Mouse (Mus musculus) intestine, embryonic 16.5 days (tissue): ENCODE measurements around the gene Gnat2. TPM values are rescaled to one million over a fixed set of nuclear protein-coding genes. Genes with fewer than 3 reads are reported as not detected.
A peak's percentile ranks its signal among the peaks of the same experiment; 100 is the strongest.

Source experiments
- ATAC-seq: fragments of 200-750 bp; cut with Nextera tagmentation; 2 replicates; pipeline ENCODE4 v1.8.0; 2017; ENCODE audit warnings: moderate TSS enrichment, moderate library complexity
- H3K27ac ChIP-seq: fragments of 300-500 bp; sonication (generic); 2 replicates; pipeline ENCODE4 v1.5.1; 2014; ENCODE audit warnings: mild to moderate bottlenecking, low read length
- H3K27me3 ChIP-seq: fragments of 300-500 bp; sonication (generic); replicated peaks from 2 replicates; pipeline ENCODE4 v1.6.1; 2014; ENCODE audit warnings: low read length, control low read depth, mixed read lengths; ENCODE audit not compliant: control insufficient read depth, insufficient read depth
- H3K36me3 ChIP-seq: fragments of 300-500 bp; sonication (generic); 2 replicates; pipeline ENCODE4 v1.6.1; 2014; ENCODE audit warnings: low read length, control low read depth; ENCODE audit not compliant: control insufficient read depth, insufficient read depth
- H3K4me1 ChIP-seq: fragments of 300-500 bp; sonication (generic); 2 replicates; pipeline ENCODE4 v1.6.1; 2014; ENCODE audit warnings: low read length, control low read depth, mixed read lengths; ENCODE audit not compliant: control insufficient read depth, insufficient read depth
- H3K4me2 ChIP-seq: fragments of 300-500 bp; sonication (generic); 2 replicates; pipeline ENCODE4 v1.6.1; 2014; ENCODE audit warnings: low read depth, low read length, control low read depth
- H3K4me3 ChIP-seq: fragments of 300-500 bp; sonication (generic); 2 replicates; pipeline ENCODE4 v1.5.1; 2014; ENCODE audit warnings: mild to moderate bottlenecking, low read length
- H3K9ac ChIP-seq: fragments of 300-500 bp; sonication (generic); 2 replicates; pipeline ENCODE4 v1.6.1; 2014; ENCODE audit warnings: low read depth, low read length
- H3K9me3 ChIP-seq: fragments of 300-500 bp; sonication (generic); 2 replicates; pipeline ENCODE4 v1.6.1; 2016; ENCODE audit warnings: low read length, control low read depth; ENCODE audit not compliant: control insufficient read depth
- WGBS: fragments of 180-500 bp; shearing (Covaris S2); extraction: QIAGEN DNeasy Blood & Tissue Kit; methylation state at CpG from one replicate; pipeline ENCODE4 v1.1.7; 2014; 5-methylcytosine and 5-hydroxymethylcytosine counted together
- polyA plus RNA-seq: library from polyadenylated mRNA; unstranded; fragments of >200 nt; fragmentation: Nextera tagmentation; extraction: Ambion mirVana; gene quantifications from 2 replicates; pipeline ENCODE4 v1.2.1, GENCODE M21; 2015

Gene Gnat2
- polyA plus RNA-seq, 1 experiment from 2014 or later, result 1.9 TPM

- WGBS, result 74% methylated on average over 4 of the region's 4 CpGs
- ATAC-seq, result no peak
- Histone ChIP-seq H3K27me3 (no peaks in the 10 kb centered on the region), H3K4me1 (peaks cover 8% of the 10 kb centered on the region), H3K4me2 (no peak overlapping the region), H3K9ac (no peak overlapping the region), H3K9me3 (no peaks in the 10 kb centered on the region), H3K4me3 (no peak overlapping the region), H3K36me3 (0 out of 2 replicates have a peak, but pooled peaks cover 2% of the 10 kb centered on the region), H3K27ac (no peak overlapping the region)
Measured at GRCm38 (mm10) chr3:108140786-108141185, 48.2 kb downstream of the Gnat2 start.

GRCm38 (mm10) chr3:108145534-108146445 is 53.2 kb downstream of the Gnat2 start, which contains the start of gene Gnai3:
Gnai3 (minus strand) TSS chr3:108146146.
- ATAC-seq, result peak; percentile 96
- Histone ChIP-seq H3K9ac (peak within 1 kb of the TSS; percentile 99), H3K4me2 (peak within 1 kb of the TSS; percentile 88), H3K27ac (peak within 1 kb of the TSS; percentile 90), H3K27me3 (no peaks in the 10 kb centered on the region), H3K4me1 (peaks cover 7% of the 10 kb centered on the region), H3K36me3 (no peaks in the 10 kb centered on the region), H3K4me3 (peak within 1 kb of the TSS; percentile 99), H3K9me3 (no peaks in the 10 kb centered on the region)
- WGBS, result under 1% methylated on average over 63 of the region's 63 CpGs

- H3K27me3 ChIP-seq, result no peaks in the 10 kb centered on the region
- peak overlapping the region; percentile 59; the same call in 1 of the 2 replicates for H3K27ac ChIP-seq
- peak overlapping the region; percentile 88 for H3K4me2 ChIP-seq
- H3K4me3 ChIP-seq, result peak overlapping the region; percentile 99
- H3K9ac ChIP-seq, result peak overlapping the region; percentile 99
- no peaks in the 10 kb centered on the region for H3K36me3 ChIP-seq
- no peak for ATAC-seq
- 51% methylated on average over 5 of the region's 5 CpGs for WGBS
- peaks cover 7% of the 10 kb centered on the region for H3K4me1 ChIP-seq
- H3K9me3 ChIP-seq, result no peaks in the 10 kb centered on the region
Measured at GRCm38 (mm10) chr3:108146671-108147070, 54.1 kb downstream of the Gnat2 start.

- no peak overlapping the region for H3K4me2 ChIP-seq
- H3K9ac ChIP-seq, result no peak overlapping the region
- ATAC-seq, result peak; percentile 55
Measured at GRCm38 (mm10) chr3:108147386-108148235, 55.0 kb downstream of the Gnat2 start.

More at GRCm38 (mm10) chr3:108147386-108148235, 55.0 kb downstream of the Gnat2 start:
- peaks cover 7% of the 10 kb centered on the region for H3K4me1 ChIP-seq
- no peaks in the 10 kb centered on the region for H3K27me3 ChIP-seq
- H3K4me3 ChIP-seq, result no peak overlapping the region
- no peak overlapping the region for H3K27ac ChIP-seq
- whole genome bisulfite sequencing, result 66% methylated on average over 11 of the region's 11 CpGs
- no peaks in the 10 kb centered on the region for H3K36me3 ChIP-seq
- no peaks in the 10 kb centered on the region for H3K9me3 ChIP-seq

Other genes starting within 250 kb of the Gnat2 start
- gene Eps8l3, start 215.6 kb upstream of the Gnat2 start, polyA plus RNA-seq, result 274 and 322 TPM in 2 replicates
- gene Gstm5, start 197.0 kb upstream of the Gnat2 start, polyA plus RNA-seq, result 168 and 171 TPM in 2 replicates
- gene Gstm7, start 161.0 kb upstream of the Gnat2 start, polyA plus RNA-seq, result 32.2 and 32.7 TPM in 2 replicates
- 17.9 and 22.0 TPM in 2 replicates for gene Gstm6, start 149.0 kb upstream of the Gnat2 start, polyA plus RNA-seq
- 160 and 183 TPM in 2 replicates for gene Gstm3, start 123.5 kb upstream of the Gnat2 start, polyA plus RNA-seq
- 207 and 212 TPM in 2 replicates for gene Gstm2, start 106.3 kb upstream of the Gnat2 start, polyA plus RNA-seq
- gene Gstm1, start 74.8 kb upstream of the Gnat2 start, polyA plus RNA-seq, result 327 and 376 TPM in 2 replicates
- 47.9 and 49.2 TPM in 2 replicates for gene Gstm4, start 47.9 kb upstream of the Gnat2 start, polyA plus RNA-seq
- 46.9 and 48.9 TPM in 2 replicates for gene Ampd2, start 6.1 kb upstream of the Gnat2 start, polyA plus RNA-seq
- 168 and 170 TPM in 2 replicates for gene Gnai3, start 53.4 kb downstream of the Gnat2 start, polyA plus RNA-seq
- 0.11 and 0.13 TPM in 2 replicates for gene Gpr61, start 62.1 kb downstream of the Gnat2 start, polyA plus RNA-seq
- gene Amigo1, start 93.5 kb downstream of the Gnat2 start, polyA plus RNA-seq, result 2.2 and 2.5 TPM in 2 replicates
- 4.2 and 4.7 TPM in 2 replicates for gene Cyb561d1, start 108.4 kb downstream of the Gnat2 start, polyA plus RNA-seq
- 9.7 and 10.5 TPM in 2 replicates for gene Atxn7l2, start 118.1 kb downstream of the Gnat2 start, polyA plus RNA-seq
- gene Sypl2, start 133.9 kb downstream of the Gnat2 start, polyA plus RNA-seq, result 0.24 and 0.28 TPM in 2 replicates
- gene Psma5, start 164.1 kb downstream of the Gnat2 start, polyA plus RNA-seq, result 249 and 278 TPM in 2 replicates
- gene Sort1, start 191.3 kb downstream of the Gnat2 start, polyA plus RNA-seq, result 3.7 and 4.3 TPM in 2 replicates